Comparison of ENCODE assay signal across 8 mouse cellular contexts in genomic region chr11:55023049-55023564, GRCm38 (mm10). TPM values are rescaled to one million over a fixed set of nuclear protein-coding genes. Genes with fewer than 3 reads are reported as not detected.
DNase-seq lines count a peak whose midpoint lies in the region; ATAC-seq lines count a peak whose summit lies in the region.

No protein-coding gene starts in this region.

- intact Hi-C loops in left cerebral cortex, postnatal 10 days (cut with DNase I), result no loop called here

- WGBS in hindbrain, embryonic 15.5 days, result 9% methylated on average over 10 of the region's 10 CpGs

- peak overlapping the region; percentile 87 for H3K27ac ChIP-seq in hindbrain, embryonic 15.5 days (replicated peaks)

- no peaks in the 10 kb centered on the region for H3K36me3 ChIP-seq in hindbrain, embryonic 15.5 days

- H3K9me3 ChIP-seq in hindbrain, embryonic 15.5 days, result no peaks in the 10 kb centered on the region

- H3K27me3 ChIP-seq in hindbrain, embryonic 15.5 days, result no peaks in the 10 kb centered on the region

- ATAC-seq in hindbrain, embryonic 15.5 days (ENCODE audit: low FRiP score, low read depth), result peak; percentile 86
- peak; percentile 90 for ATAC-seq in megakaryocyte progenitor cell, adult 5-6 weeks (replicated peaks; ENCODE audit: poor library complexity)

- peak; percentile 91 for DNase-seq in Muller cell, postnatal 12 days (ENCODE audit: inconsistent ontology term)
- DNase-seq in cerebellum, postnatal 25 days, result peak; percentile 40 to 58
- peak; percentile 92 for DNase-seq in gastrocnemius, adult 18-20 months (ENCODE audit: low spot score)
- DNase-seq in left cerebral cortex, postnatal 10 days (ENCODE audit: extremely low spot score in 1 of 2, low spot score in 2 of 2), result peak; percentile 79 to 92
- DNase-seq in right cerebral cortex, postnatal 10 days (ENCODE audit: low spot score in 2 of 2), result peak; percentile 91
- DNase-seq in urinary bladder, postnatal 10 days (ENCODE audit: low spot score), result peak; percentile 63

- peak overlapping the region; percentile 20 for H3K4me2 ChIP-seq in hindbrain, embryonic 15.5 days

- H3K4me1 ChIP-seq in hindbrain, embryonic 15.5 days (replicated peaks), result peaks cover 59% of the 10 kb centered on the region

- no peak overlapping the region for H3K4me3 ChIP-seq in hindbrain, embryonic 15.5 days

- no peak overlapping the region for H3K9ac ChIP-seq in hindbrain, embryonic 15.5 days

RNA-seq across cellular contexts. Expression of gene Anxa6, which starts 10.1 kb away (rescaled TPM):
- total RNA-seq in gastrocnemius, adult 18-20 months (2021), result 100 to 1,000 TPM; 169 to 174 TPM
- 58.4 and 67.8 TPM in 2 replicates for polyA plus RNA-seq in hindbrain, embryonic 15.5 days (2015; fragmentation: Nextera tagmentation; extraction: Ambion mirVana)
- 10 to 100 TPM; 82.6 to 85.7 TPM for total RNA-seq in left cerebral cortex, postnatal 10 days (2021)
- total RNA-seq in megakaryocyte progenitor cell, adult 5-6 weeks (2015), result 35.7 and 37.4 TPM in 2 replicates
- 63.2 and 82.4 TPM in 2 replicates for total RNA-seq in megakaryocyte progenitor cell, adult 5-6 weeks (2017)

RNA-seq across cellular contexts. Expression of gene Ccdc69, which starts 54.8 kb away (rescaled TPM):
- 1 to 10 TPM; 3.0 to 3.3 TPM for total RNA-seq in gastrocnemius, adult 18-20 months (2021)
- polyA plus RNA-seq in hindbrain, embryonic 15.5 days (2015; fragmentation: Nextera tagmentation; extraction: Ambion mirVana), result 0.45 and 0.49 TPM in 2 replicates
- total RNA-seq in left cerebral cortex, postnatal 10 days (2021), result under 1 TPM; 0.36 to 0.56 TPM
- 23.4 and 27.3 TPM in 2 replicates for total RNA-seq in megakaryocyte progenitor cell, adult 5-6 weeks (2015)
- total RNA-seq in megakaryocyte progenitor cell, adult 5-6 weeks (2017), result 19.2 and 22.9 TPM in 2 replicates

Comparison
In these comparisons a context has a peak if more than half of its experiments do, and no peak if none do; other contexts are left out.
1. RNA of gene Ccdc69, which starts 54.8 kb away (total RNA-seq): 19.2 to 27.3 TPM in megakaryocyte progenitor cell, adult 5-6 weeks; 3.0 to 3.3 TPM in gastrocnemius, adult 18-20 months and 0.36 to 0.56 TPM in left cerebral cortex, postnatal 10 days; every median in the first group is over 4 times any median in the second.
2. Peak in every context shown above with its lines, with median percentiles within 50 percentile points of each other: DNase-seq.